Mouse (Mus musculus) bone marrow, adult 2 months (tissue): Measurements from ENCODE around the gene Dcst2. TPM values are rescaled to one million over a fixed set of nuclear protein-coding genes. Genes with fewer than 3 reads are reported as not detected.

Experiments used
- H3K27ac ChIP-seq: fragments of 200-500 bp; 2 replicates; pipeline ENCODE4 v1.5.1; 2012; ENCODE audit warnings: low read depth, mild to moderate bottlenecking, control low read depth, inconsistent platforms, low read length; ENCODE audit not compliant: control insufficient read depth, poor library complexity, insufficient read depth
- H3K4me1 ChIP-seq: fragments of 200-500 bp; 2 replicates; pipeline ENCODE4 v1.6.1; 2011; ENCODE audit warnings: low read length; ENCODE audit not compliant: control insufficient read depth, insufficient read depth
- H3K4me3 ChIP-seq: fragments of 200-500 bp; replicated peaks from 2 replicates; pipeline ENCODE3; 2011; ENCODE audit warnings: mild to moderate bottlenecking, low read depth, low read length, control low read depth; ENCODE audit not compliant: control insufficient read depth
- CTCF ChIP-seq: fragments of 200-500 bp; IDR thresholded peaks from 2 replicates; pipeline ENCODE4 v1.5.1; 2011; ENCODE audit warnings: low read length, control low read depth; ENCODE audit not compliant: control insufficient read depth, insufficient read depth
- POLR2A ChIP-seq: fragments of 200-500 bp; IDR thresholded peaks from 2 replicates; pipeline ENCODE4 v1.6.1; 2011; ENCODE audit warnings: low read depth, mild to moderate bottlenecking, control low read depth, low read length, borderline replicate concordance; ENCODE audit not compliant: control insufficient read depth
- WGBS: fragments of 180-500 bp; shearing (Covaris S2); methylation state at CpG from one replicate; pipeline ENCODE4 v1.1.7; 2018; 5-methylcytosine and 5-hydroxymethylcytosine counted together
- polyA plus RNA-seq: library from polyadenylated mRNA; stranded (reverse); fragments of >200 nt; gene quantifications from 2 replicates; pipeline ENCODE4 v1.2.4, GENCODE M21; 2011; ENCODE audit warnings: low replicate concordance; ENCODE audit not compliant: missing spikeins, insufficient read depth, insufficient read length

Dcst2 gene
- polyA plus RNA-seq, 1 experiment, result not detected

- WGBS, result 53% methylated on average over 4 of the region's 4 CpGs
- H3K4me1 ChIP-seq, result no peaks in the 10 kb centered on the region
- no peak overlapping the region; the same call in 1 of the 2 replicates for H3K27ac ChIP-seq
- no peak overlapping the region for H3K4me3 ChIP-seq
- TF ChIP-seq CTCF (no peak), POLR2A (no peak)
These were observed 33.2 kb upstream of the Dcst2 start for GRCm38 (mm10) chr3:89328623-89329022.

DNA sequence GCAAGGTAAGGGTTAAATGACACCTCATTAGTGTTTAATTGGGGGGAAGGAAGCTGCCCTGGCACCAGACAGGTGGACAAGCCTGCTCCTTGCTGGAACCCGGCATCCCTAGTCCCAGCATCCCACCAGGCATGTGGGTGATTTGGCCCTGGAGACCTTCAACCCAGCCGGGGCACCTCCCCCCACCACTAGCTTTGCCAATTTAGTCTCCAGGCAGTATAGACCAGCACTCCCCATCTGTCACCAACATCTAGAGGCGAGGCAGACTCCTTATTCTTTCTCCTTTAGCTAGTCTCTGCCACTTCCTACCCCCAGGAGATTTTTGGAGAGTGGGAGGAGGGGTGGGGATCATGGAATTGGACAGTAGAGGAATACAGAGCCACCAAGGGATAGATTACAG, 31.4 kb upstream of the Dcst2 start:
- no peak overlapping the region for H3K27ac ChIP-seq
- no peaks in the 10 kb centered on the region for H3K4me1 ChIP-seq
- 63% methylated on average over 3 of the region's 3 CpGs for WGBS
- TF ChIP-seq CTCF (no peak), POLR2A (no peak)
- H3K4me3 ChIP-seq, result no peak overlapping the region

DNA sequence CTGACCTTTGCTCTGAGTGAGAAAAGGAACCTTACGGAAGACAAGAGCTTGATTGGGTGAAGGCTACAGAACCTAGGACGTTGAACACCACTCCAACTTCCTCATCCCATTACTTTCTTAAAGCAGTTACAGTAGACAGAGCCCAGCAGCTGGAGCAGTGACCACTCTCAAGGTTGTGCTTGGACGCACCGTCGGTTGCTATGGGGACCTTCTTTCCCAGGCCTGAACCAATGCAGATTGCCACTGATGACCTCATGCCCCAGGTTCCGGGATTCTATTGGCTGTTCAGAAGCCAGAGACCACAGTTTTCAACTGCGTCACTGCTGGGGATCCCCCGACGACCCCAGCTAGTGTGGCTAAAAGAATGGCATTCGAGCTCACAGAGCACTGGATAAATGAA, 30.8 kb upstream of the Dcst2 start:
- Histone ChIP-seq H3K4me3 (no peak overlapping the region), H3K4me1 (no peaks in the 10 kb centered on the region), H3K27ac (no peak overlapping the region)
- TF ChIP-seq CTCF, result no peak
- no peak for TF ChIP-seq POLR2A
- 47% methylated on average over 10 of the region's 10 CpGs for WGBS

GRCm38 (mm10) chr3:89331561-89331960, 30.2 kb upstream of the Dcst2 start:
- Histone ChIP-seq H3K27ac (no peak overlapping the region), H3K4me1 (no peaks in the 10 kb centered on the region), H3K4me3 (no peak overlapping the region)
- no peak for TF ChIP-seq POLR2A
- TF ChIP-seq CTCF, result no peak
- 73% methylated on average over 13 of the region's 13 CpGs for WGBS

DNA sequence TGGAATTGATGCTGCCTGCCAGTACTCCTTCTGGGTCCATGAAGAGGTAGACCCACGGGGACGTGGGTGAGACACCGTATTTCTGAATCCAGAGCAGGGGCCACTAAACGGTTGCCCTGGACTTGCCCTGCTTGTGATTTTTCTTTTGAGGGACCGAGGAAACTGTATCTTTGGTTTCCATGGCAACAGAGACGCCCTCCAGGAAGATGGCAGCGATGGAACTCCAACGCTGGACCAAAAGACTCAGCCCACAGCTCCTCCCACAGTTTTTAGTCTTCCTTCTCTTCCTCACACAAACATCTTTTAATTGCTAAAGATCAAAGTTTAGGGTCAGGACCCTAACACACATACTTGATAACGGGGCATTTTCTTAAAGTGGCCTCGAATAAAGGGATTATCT, 29.8 kb upstream of the Dcst2 start:
- no peak for TF ChIP-seq POLR2A
- TF ChIP-seq CTCF, result no peak
- WGBS, result 82% methylated on average over 10 of the region's 10 CpGs
- Histone ChIP-seq H3K27ac (no peak overlapping the region), H3K4me3 (no peak overlapping the region), H3K4me1 (no peaks in the 10 kb centered on the region)

DNA sequence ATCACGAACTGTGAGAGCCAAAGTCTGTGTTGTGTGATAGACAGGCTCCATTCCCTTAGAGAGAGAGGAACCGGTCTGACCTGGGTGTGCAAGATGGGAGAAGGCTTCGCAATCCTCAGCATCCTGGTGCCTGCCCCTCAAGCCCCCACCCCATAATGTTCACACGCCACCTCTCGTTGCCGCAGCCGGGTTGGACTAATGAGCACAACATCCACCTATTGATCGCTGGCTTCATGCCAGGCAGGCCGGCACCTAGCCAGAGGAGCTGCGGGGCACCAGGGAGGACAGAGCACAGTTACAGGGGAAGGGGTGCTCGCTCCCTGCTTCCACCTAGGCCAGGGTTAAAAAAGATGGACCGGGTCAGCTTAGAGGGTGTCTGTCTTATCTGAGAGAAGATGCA, 29.3 kb upstream of the Dcst2 start:
- 81% methylated on average over 12 of the region's 12 CpGs for WGBS
- Histone ChIP-seq H3K4me3 (no peak overlapping the region), H3K4me1 (no peaks in the 10 kb centered on the region), H3K27ac (no peak overlapping the region)
- TF ChIP-seq CTCF (no peak), POLR2A (no peak)

DNA sequence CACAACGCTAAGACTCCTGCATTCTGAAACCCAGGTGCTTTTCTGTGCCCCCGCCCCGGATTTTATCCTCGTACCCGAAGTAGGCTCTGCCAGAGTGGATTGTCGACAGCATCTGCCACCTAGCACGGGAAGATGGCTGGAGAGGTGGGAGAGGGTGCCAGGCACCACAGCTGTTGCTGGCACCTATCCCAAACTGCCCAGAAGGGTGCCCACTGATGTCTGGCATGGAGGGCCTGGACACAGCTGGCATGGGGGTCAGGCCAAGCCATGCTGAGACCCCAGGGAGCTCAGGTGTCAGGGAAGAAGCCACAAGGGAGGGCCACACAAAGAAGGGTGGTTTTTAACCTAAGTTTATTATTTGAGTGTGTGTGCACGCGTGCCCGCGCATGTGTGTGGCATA, 28.7 kb upstream of the Dcst2 start:
- H3K4me3 ChIP-seq, result no peak overlapping the region
- no peak for TF ChIP-seq CTCF

DNA sequence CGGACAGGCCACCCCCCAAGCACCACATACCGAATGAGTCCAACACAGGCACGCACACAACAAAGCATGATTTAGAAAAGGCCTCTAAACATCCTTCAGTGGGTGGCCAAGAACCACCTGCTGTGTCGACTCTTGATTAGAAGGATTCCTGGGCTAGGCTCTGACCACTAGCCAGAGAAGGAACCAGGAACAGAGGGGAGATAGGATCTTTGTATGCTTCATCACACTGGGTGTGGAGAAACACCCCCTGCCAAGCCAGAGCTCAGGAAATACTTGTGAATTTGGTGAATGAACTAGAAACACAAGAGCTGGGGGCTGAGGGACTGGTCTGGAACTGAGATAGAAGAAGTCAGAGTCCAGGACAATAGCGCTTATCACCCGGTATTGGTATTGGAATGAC, 25.2 kb upstream of the Dcst2 start:
- WGBS, result 57% methylated on average over 6 of the region's 6 CpGs
- no peak for TF ChIP-seq POLR2A
- TF ChIP-seq CTCF, result no peak
- no peak overlapping the region for H3K27ac ChIP-seq
- no peaks in the 10 kb centered on the region for H3K4me1 ChIP-seq
- no peak overlapping the region for H3K4me3 ChIP-seq

More for the DNA sequence above, 28.7 kb upstream of the Dcst2 start:
- Histone ChIP-seq H3K4me1 (no peaks in the 10 kb centered on the region), H3K27ac (no peak overlapping the region)
- WGBS, result 86% methylated on average over 11 of the region's 11 CpGs

DNA sequence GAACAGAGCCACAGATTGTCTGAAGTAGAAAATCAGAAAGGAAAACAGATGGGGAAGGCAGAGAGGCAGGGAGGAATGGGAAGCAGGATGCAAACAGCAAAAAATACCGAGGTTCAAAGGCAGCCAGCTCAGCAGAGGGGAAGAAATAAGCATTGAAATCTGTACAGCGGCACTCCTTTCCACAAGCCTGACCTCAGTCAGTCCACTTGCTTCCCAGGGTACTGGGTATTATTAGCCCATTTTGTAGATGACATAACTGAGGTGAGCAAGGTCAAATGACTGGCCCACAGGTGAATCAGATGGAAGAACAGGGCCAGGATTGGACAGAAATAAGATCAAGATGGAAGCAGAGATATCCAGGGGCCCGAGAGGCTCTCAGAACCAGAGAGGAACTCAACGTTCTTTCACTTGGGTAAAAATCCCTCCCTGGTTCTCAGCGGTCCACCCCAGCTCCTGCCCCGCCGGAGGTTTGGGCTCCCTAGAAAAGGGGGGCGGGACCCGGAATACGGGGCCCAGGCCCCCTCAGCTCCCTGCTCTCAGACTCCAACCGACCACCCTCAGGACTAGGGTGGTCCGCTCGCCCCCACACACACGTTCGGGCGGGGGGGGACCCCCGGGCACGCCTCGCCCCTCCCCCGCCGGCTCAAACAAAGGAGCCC, 24.6 kb upstream of the Dcst2 start:
- Histone ChIP-seq H3K4me3 (no peak overlapping the region), H3K27ac (no peak overlapping the region; the same call in 1 of the 2 replicates), H3K4me1 (no peaks in the 10 kb centered on the region)
- WGBS, result 2% methylated on average over 21 of the region's 21 CpGs
- no peak for TF ChIP-seq CTCF
- no peak for TF ChIP-seq POLR2A
